Mouse (Mus musculus) ES-E14 (cell line): ENCODE results near the gene Rabep1. TPM values are rescaled to one million over a fixed set of nuclear protein-coding genes. Genes with fewer than 3 reads are reported as not detected.

Source experiments
- DNase-seq: peaks from one replicate; pipeline ENCODE4 v3.0.0-alpha.2; 2013; ENCODE audit warnings: low read depth, low spot score
- H3K27ac ChIP-seq: 2 replicates; pipeline ENCODE4 v1.5.1; 2012; ENCODE audit warnings: low read depth, mild to moderate bottlenecking, low read length, moderate library complexity, mixed read lengths; ENCODE audit not compliant: poor library complexity, insufficient read depth, severe bottlenecking
- H3K36me3 ChIP-seq: 2 replicates; pipeline ENCODE4 v1.6.1; 2012; ENCODE audit warnings: mild to moderate bottlenecking, low read length, moderate library complexity, mixed read lengths; ENCODE audit not compliant: control insufficient read depth, poor library complexity, insufficient read depth, severe bottlenecking
- H3K4me1 ChIP-seq, 2 experiments: fragments of 150-350 bp in 1 of 2; sonication (generic) in 1 of 2; 2 replicates each; pipeline ENCODE4 v1.6.1; 2012; ENCODE audit warnings: low read length in 2 of 2, mild to moderate bottlenecking in 1 of 2, mixed read lengths in 1 of 2; ENCODE audit not compliant: control insufficient read depth in 2 of 2, insufficient read depth in 2 of 2, poor library complexity in 1 of 2
- H3K4me3 ChIP-seq, 2 experiments: fragments of 150-350 bp in 1 of 2; sonication (generic) in 1 of 2; 2 replicates each; pipeline ENCODE4 v1.5.1; 2012; ENCODE audit warnings: low read length in 2 of 2, low read depth in 1 of 2, mild to moderate bottlenecking in 1 of 2, mixed read lengths in 1 of 2; ENCODE audit not compliant: insufficient read depth in 1 of 2, poor library complexity in 1 of 2, severe bottlenecking in 1 of 2
- H3K9ac ChIP-seq: 2 replicates; pipeline ENCODE4 v1.6.1; 2012; ENCODE audit warnings: low read depth, mild to moderate bottlenecking, low read length, mixed read lengths; ENCODE audit not compliant: poor library complexity, insufficient read depth, severe bottlenecking
- H3K9me3 ChIP-seq: fragments of 150-350 bp; sonication (generic); 2 replicates; pipeline ENCODE4 v1.6.1; 2012; ENCODE audit warnings: low read depth, mild to moderate bottlenecking, low read length; ENCODE audit not compliant: control insufficient read depth, insufficient read depth
- CHD2 ChIP-seq: IDR thresholded peaks from 2 replicates; pipeline ENCODE4 v1.6.1; 2014; ENCODE audit warnings: mild to moderate bottlenecking, low read depth, low read length, inconsistent platforms
- HCFC1 ChIP-seq: IDR thresholded peaks from 2 replicates; pipeline ENCODE4 v1.6.1; 2012; ENCODE audit warnings: low read length, inconsistent platforms, borderline replicate concordance; ENCODE audit not compliant: insufficient read depth
- MAFK ChIP-seq: IDR thresholded peaks from 2 replicates; pipeline ENCODE4 v1.6.1; 2014; ENCODE audit warnings: mild to moderate bottlenecking, low read depth, low read length, inconsistent platforms; ENCODE audit not compliant: insufficient read depth
- ZC3H11A ChIP-seq: IDR thresholded peaks from 2 replicates; pipeline ENCODE4 v1.6.1; 2012; ENCODE audit warnings: low read depth, mild to moderate bottlenecking, inconsistent platforms, low read length, borderline replicate concordance
- ZNF384 ChIP-seq: IDR thresholded peaks from 2 replicates; pipeline ENCODE4 v1.6.1; 2012; ENCODE audit warnings: low read depth, low read length, inconsistent platforms
- in situ Hi-C, 2 experiments: fragments of 600-800 bp; cut with MboI; formaldehyde crosslinking; loops; one replicate each; pipeline ENCODE4 v1.15.1; 2025; ENCODE audit warnings: low sequenced_read_pairs in 2 of 2, inconsistent platforms in 1 of 2; ENCODE audit not compliant: unreplicated experiment in 2 of 2
- total RNA-seq: library from RNA; depleted of rRNA; stranded (reverse); fragments of 300-350 nt; gene quantifications from 2 replicates; pipeline ENCODE4 v1.2.3, GENCODE M21; 2012

Rabep1 gene
- total RNA-seq, 1 experiment = 38.8 TPM

- in situ Hi-C loops = no loop called here
- no peak overlapping the region for H3K27ac ChIP-seq
- no peak for DNase-seq
- H3K4me1 ChIP-seq = no peaks in the 10 kb centered on the region
- TF ChIP-seq MAFK (no peak), ZNF384 (no peak), CHD2 (no peak), HCFC1 (no peak), ZC3H11A (no peak)
- no peaks in the 10 kb centered on the region; the same call in 1 of the 2 replicates for H3K36me3 ChIP-seq
- no peak overlapping the region for H3K9ac ChIP-seq
- no peak overlapping the region for H3K4me3 ChIP-seq
- no peaks in the 10 kb centered on the region for H3K9me3 ChIP-seq
Observed at GRCm38 (mm10) chr11:70873846-70874613, 29.5 kb downstream of the Rabep1 start.

GRCm38 (mm10) chr11:70877670-70878069, 33.1 kb downstream of the Rabep1 start:
- DNase-seq = no peak
- Histone ChIP-seq H3K9ac (no peak overlapping the region), H3K27ac (no peak overlapping the region), H3K36me3 (peaks cover 2% of the 10 kb centered on the region), H3K4me3 (no peak overlapping the region), H3K9me3 (no peaks in the 10 kb centered on the region), H3K4me1 (no peaks in the 10 kb centered on the region)
- in situ Hi-C loops = no loop called here
- TF ChIP-seq MAFK = no peak

GRCm38 (mm10) chr11:70882905-70883430, 38.4 kb downstream of the Rabep1 start:
- H3K36me3 ChIP-seq = peaks cover 2% of the 10 kb centered on the region; the same call in 1 of the 2 replicates
- no peak for DNase-seq
- H3K4me3 ChIP-seq = no peak overlapping the region
- H3K4me1 ChIP-seq = no peaks in the 10 kb centered on the region
- TF ChIP-seq MAFK (peak; percentile 57; the same call in 1 of the 2 replicates), CHD2 (no peak), ZC3H11A (no peak)
- no peaks in the 10 kb centered on the region for H3K9me3 ChIP-seq
- in situ Hi-C loops = no loop called here
- H3K9ac ChIP-seq = no peak overlapping the region
- H3K27ac ChIP-seq = no peak overlapping the region

GRCm38 (mm10) chr11:70890643-70891042, 46.1 kb downstream of the Rabep1 start:
- Histone ChIP-seq H3K9me3 (no peaks in the 10 kb centered on the region), H3K27ac (no peak overlapping the region), H3K36me3 (peaks cover 5% of the 10 kb centered on the region), H3K9ac (no peak overlapping the region), H3K4me3 (no peak overlapping the region), H3K4me1 (no peaks in the 10 kb centered on the region)
- no peak for DNase-seq
- in situ Hi-C loops = no loop called here
- TF ChIP-seq ZNF384 (no peak), HCFC1 (no peak), MAFK (no peak), ZC3H11A (no peak), CHD2 (no peak)

GRCm38 (mm10) chr11:70891616-70892015, 47.0 kb downstream of the Rabep1 start:
- Histone ChIP-seq H3K9ac (no peak overlapping the region), H3K4me3 (no peak overlapping the region), H3K9me3 (no peaks in the 10 kb centered on the region), H3K4me1 (no peaks in the 10 kb centered on the region), H3K36me3 (peaks cover 5% of the 10 kb centered on the region), H3K27ac (no peak overlapping the region)
- in situ Hi-C loops = no loop called here
- TF ChIP-seq ZNF384 = no peak
- TF ChIP-seq HCFC1 = no peak
- TF ChIP-seq CHD2 = no peak
- no peak for TF ChIP-seq ZC3H11A
- no peak for TF ChIP-seq MAFK
- no peak for DNase-seq
